Mouse (Mus musculus) left cerebral cortex, postnatal 10 days (tissue): ENCODE results near the gene Trmt13. TPM values are rescaled to one million over a fixed set of nuclear protein-coding genes. Genes with fewer than 3 reads are reported as not detected.
"Not testable (repeated sequence)": the region's sequence is repeated elsewhere in the genome, so short reads cannot be mapped to it uniquely, and the experiment has no call there.

Source experiments
- DNase-seq, 2 experiments: peaks; one replicate each; pipeline ENCODE4 v3.0.0; 2021 to 2022; ENCODE audit warnings: low spot score in 2 of 2, mixed read lengths in 1 of 2; ENCODE audit errors: extremely low spot score in 1 of 2
- intact Hi-C: fragments of 180-260 bp; cut with DNase I; formaldehyde crosslinking; loops from one replicate; pipeline ENCODE4 v1.15.1; 2025
- total RNA-seq, 2 experiments: library from RNA; stranded (reverse); gene quantifications; 2 replicates each; pipeline ENCODE4 v1.2.3; 2021

Gene Trmt13
- total RNA-seq, 2 experiments from 2014 or later = 14.6 to 14.9 TPM

DNA sequence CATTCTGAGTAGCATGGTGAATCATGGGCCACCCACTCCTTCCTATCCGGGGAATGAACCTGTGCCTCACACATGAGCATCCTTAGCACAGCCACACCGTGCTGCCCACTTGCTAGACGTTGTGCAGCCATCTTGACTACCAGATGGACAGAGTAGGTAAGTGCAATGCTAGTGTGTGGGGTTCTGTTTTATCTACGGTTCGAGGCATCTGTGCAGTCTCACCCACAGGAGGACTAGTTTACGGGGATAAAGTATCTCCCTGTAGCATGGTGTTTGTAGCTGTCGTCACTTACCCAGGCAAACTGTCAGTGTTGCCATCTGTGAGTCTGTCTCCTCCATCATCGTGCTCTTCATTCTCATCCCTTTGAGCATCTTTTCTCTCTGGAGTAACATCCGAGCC lies 32.2 kb downstream of the Trmt13 start:
- intact Hi-C loops = no loop called here
- no peak for DNase-seq

DNA sequence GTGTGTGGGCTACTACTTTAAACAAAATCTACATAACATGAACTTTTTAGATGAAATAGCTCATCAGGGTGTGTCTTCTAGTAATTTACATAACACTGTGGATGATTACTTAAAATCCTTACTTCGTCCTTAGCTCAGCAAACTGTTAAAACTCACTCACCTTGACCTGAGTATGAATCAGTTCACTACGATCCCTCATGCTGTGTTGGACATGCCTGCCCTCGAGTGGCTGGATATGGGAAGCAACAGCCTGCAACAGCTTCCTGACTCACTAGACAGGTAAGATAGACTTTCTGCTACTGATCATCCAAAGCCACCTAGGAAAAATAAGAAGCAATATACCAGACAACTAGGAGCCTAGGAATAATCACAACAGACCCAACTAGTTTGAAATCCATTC lies 37.1 kb downstream of the Trmt13 start:
- no peak for DNase-seq
- intact Hi-C loops = loop anchor here (5.0 kb wide), 1 partner anchor 245 kb away; no protein-coding TSS in a partner anchor

- DNase-seq = no peak
- intact Hi-C loops = no loop called here
Observed at GRCm38 (mm10) chr3:116570628-116571027, 43.8 kb downstream of the Trmt13 start.

GRCm38 (mm10) chr3:116563095-116563492 lies 51.3 kb downstream of the Trmt13 start:
- intact Hi-C loops = no loop called here
- no peak for DNase-seq

- no peak for DNase-seq
- intact Hi-C loops = no loop called here
Observed at GRCm38 (mm10) chr3:116562408-116563094, 51.8 kb downstream of the Trmt13 start, which contains the start of gene Lrrc39. Gene Lrrc39 (plus strand): TSS chr3:116562973.

DNA sequence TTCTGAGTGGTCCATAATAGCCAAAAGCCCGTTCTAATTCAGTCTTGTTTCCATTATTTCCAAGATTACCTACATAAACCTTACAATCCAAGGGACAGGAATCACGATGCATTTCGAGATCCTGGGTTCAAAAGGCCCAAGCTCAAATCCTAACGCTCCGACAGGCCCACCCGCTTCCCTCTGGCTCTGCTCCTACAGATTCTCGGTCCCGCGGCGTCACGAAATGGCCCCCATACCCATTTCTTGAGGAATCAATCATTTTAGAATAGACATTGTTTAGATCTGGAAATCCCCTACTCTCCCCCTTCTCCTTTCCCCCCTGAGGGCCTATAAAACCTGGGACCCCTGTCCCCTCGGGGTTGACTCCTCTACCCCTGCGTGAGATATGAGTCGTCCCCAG lies 53.1 kb downstream of the Trmt13 start:
- DNase-seq, intact Hi-C loops: not testable (repeated sequence)

DNA sequence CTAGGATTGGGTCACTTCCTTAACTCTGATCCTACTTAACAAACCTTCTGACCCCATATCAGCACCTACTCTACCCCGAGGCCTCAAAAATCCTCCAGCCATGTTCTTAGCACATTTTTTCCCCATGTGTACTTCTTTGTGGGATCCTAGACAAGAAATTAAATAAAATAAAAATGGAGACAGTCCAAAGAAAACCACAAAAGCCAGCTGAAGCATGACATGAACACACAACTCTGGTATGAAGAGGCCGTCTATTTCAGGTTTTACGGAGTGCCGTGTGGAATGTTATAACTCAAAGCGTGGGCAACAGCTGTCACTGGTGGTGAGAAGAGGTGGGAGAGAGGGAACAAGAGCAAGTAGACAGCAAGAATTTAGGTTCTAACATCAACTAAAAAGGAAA lies 63.0 kb downstream of the Trmt13 start:
- no peak for DNase-seq
- intact Hi-C loops = no loop called here

DNA sequence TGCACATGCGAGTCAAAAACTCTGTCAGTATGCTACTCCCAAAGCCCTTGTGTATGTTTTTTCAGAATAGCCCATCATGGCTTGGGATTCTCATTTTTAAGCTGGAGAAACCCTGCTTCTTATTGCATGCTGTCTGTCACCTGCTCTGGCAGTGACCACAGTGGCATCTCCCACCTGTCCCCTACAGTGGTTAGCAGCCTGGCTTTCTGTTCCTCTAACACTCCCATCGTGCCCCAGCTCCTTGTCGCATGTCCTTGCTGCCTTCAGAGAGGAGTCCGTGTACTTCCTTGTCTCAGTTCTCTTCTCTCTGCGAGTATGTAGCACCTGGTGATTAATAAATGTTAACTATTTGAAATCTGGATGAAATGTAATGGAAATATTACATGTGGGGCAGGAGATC lies 67.0 kb downstream of the Trmt13 start:
- DNase-seq = no peak
- intact Hi-C loops = loop anchor here (5.0 kb wide), 1 partner anchor 40 kb away; no protein-coding TSS in a partner anchor

DNA sequence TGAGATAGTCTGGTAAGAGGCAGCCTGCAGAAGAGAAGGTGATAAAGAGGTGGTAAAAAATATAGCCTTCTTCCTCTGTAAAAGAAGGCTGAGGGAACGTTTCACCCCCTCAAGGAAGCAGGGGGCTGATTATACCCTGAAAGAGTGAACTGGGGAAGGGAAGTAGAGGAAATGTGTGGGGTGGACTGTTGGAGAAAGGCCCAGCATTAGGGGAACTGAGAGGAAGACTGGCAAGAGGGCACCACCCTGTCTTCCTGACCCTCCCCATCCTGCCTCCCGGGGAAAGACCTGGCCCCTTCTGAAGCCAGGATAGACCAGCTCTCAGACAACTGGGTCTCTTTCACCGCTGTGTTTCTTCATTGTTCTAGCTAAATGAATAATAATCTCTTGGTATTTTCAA lies 71.9 kb downstream of the Trmt13 start:
- intact Hi-C loops = no loop called here
- no peak for DNase-seq

GRCm38 (mm10) chr3:116542070-116542469 lies 72.3 kb downstream of the Trmt13 start:
- intact Hi-C loops = no loop called here
- DNase-seq = no peak

- intact Hi-C loops = no loop called here
- DNase-seq = no peak
Observed at GRCm38 (mm10) chr3:116537200-116537573, 77.2 kb downstream of the Trmt13 start.

DNA sequence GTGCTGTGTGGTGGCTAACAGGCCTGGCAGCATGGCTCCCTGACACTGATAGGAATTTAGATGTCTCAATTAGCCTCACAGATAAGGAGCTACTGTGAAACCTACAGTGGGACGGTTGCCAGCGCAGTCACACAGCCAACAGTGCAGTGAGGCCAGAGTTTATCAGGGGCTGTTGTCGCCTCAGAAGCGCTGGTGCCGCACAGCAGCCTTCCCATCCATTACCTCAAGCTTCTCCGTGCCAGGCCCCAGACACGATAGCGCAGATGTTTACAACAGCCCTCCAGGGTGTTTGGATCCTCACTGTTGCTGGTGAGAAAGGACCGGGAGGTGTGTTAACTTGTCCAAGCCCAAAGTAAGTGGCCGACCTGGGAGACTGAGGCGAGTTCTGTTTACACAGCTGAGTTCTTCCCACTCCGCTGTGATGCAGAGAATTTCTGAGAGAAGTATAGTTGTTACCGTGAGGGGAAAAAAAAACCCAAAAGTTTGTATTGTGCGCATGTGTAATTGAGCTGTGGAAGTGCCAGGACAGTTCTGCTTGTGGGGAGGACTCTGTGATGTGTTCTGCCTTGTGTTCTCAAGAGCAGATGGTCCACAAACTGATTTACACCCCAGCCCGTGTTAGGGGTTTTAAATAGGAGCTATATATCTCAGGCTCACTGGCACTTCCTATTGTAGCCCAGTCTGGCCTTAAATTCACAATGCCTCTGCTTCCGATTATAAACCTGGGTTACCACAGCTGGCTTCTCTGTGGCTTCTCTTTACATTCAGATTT lies 77.8 kb downstream of the Trmt13 start:
- DNase-seq = no peak
- intact Hi-C loops = no loop called here

Other genes with a start within 250 kb of the Trmt13 start
- 1 to 10 TPM; 2.2 to 3.2 TPM for gene Cdc14a, start 190.6 kb downstream of the Trmt13 start, total RNA-seq
- gene Rtca, start 106.4 kb downstream of the Trmt13 start, total RNA-seq = 10 to 100 TPM; 69.4 to 73.0 TPM
- 10 to 100 TPM; 16.3 to 18.1 TPM for gene Dbt, start 101.5 kb downstream of the Trmt13 start, total RNA-seq
- gene Lrrc39, start 51.6 kb downstream of the Trmt13 start, total RNA-seq = under 1 TPM; 0.14 to 0.17 TPM
- 1 to 10 TPM; 8.9 to 9.9 TPM for gene Sass6, start 19.6 kb downstream of the Trmt13 start, total RNA-seq
- 10 to 100 TPM; 55.8 to 56.3 TPM for gene Mfsd14a, start 48.1 kb upstream of the Trmt13 start, total RNA-seq
- 1 to 10 TPM; 1.2 to 2.4 TPM for gene Gm43191, start 66.7 kb upstream of the Trmt13 start, total RNA-seq
- gene Slc35a3, start 98.2 kb upstream of the Trmt13 start, total RNA-seq = 10 to 100 TPM; 13.3 to 13.6 TPM
- gene Agl, start 193.6 kb upstream of the Trmt13 start, total RNA-seq = 10 to 100 TPM; 25.5 to 26.1 TPM
- gene Frrs1, start 244.9 kb upstream of the Trmt13 start, total RNA-seq = 1 to 10 TPM; 1.8 to 3.1 TPM